Mouse (Mus musculus) adrenal gland, postnatal 10 days (tissue): ENCODE results near the gene Rbm43. TPM values are rescaled to one million over a fixed set of nuclear protein-coding genes. Genes with fewer than 3 reads are reported as not detected.

ENCODE experiments used
- DNase-seq: peaks from one replicate; pipeline ENCODE4 v3.0.0; 2021; ENCODE audit warnings: mixed read lengths
- long read RNA-seq, 2 experiments: library from polyadenylated mRNA; stranded (forward); transcript quantifications; one replicate each; pipeline ENCODE4 v2.0.0; 2021
- total RNA-seq, 2 experiments: library from RNA; stranded (reverse); gene quantifications; 2 replicates each; pipeline ENCODE4 v1.2.3; 2021

The Rbm43 gene
- 10 to 100 TPM; 14.7 to 18.1 TPM for total RNA-seq
- long read RNA-seq, experiment 1, transcript Rbm43-201 (5 exons, 2,057 nt), result major isoform, 19 of 25 reads
- long read RNA-seq, experiment 1, partial matches to known transcripts, result 0 of 25 reads
- long read RNA-seq, experiment 1, other reads (novel, unspliced or antisense), result 6 of 25 reads
- long read RNA-seq, experiment 2, transcript Rbm43-201 (5 exons, 2,057 nt), result major isoform, 5 of 11 reads
- long read RNA-seq, experiment 2, partial matches to known transcripts, result 1 of 11 reads
- long read RNA-seq, experiment 2, other reads (novel, unspliced or antisense), result 5 of 11 reads

DNA sequence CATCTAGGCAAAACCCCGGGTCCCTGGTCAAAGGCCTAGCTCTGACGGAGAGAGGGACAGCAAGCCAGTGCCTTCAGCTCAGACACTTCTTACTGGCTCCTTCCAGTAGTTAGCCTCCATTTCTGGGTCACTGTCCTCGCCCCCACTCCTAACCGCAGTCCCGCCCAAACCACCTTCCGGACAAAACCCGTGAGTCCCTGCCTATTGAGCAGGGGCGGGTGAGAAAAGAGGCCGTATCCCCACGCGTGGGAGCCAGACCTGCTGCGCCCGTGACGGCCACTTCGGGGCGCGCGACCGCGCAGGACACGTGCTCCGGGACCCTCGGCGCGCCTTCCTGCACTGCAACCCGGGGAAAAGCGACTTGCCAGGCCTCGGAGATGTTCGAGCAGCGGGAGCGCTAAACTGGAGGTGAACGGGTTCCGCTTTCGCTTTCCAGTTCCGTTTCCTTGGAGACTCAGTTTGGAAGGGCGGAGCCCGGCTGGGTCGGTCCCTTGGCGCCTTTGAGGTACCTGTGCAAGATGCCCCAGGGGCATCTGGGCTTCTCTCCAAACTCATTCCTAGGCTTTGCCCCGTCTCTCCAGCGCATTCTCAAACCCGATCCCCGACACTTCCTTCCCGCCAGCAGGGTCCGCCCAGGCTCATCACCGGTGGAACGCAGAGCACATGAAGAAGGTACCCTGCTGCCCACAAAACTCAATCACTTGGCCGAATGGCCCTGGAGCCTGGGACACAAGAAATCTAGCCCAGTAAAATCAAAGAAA lies at the start of gene Rbm43:
TSS of gene Rbm43 (minus strand) at position 590 of the 761 bp plus-strand sequence.
- DNase-seq, result peak; percentile 83

DNA sequence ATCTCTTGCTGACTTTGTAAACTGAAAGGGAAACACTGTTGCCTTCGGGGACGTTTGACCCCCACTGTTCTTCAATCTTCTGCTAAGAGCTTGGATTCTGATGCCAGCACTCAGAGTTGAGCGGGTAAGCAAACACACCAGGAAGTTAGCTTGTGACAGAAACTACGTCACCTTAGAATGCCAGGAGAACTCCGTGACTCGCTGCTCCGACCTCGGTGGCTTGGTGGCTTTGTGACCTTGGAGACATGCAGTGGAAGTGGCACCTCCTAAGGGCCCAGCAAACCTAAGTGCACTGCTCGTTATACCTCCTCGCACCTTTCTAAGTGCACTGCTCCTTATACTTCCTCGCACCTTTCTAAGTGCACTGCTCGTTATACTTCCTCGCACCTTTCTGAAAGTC lies 47.3 kb upstream of the Rbm43 start:
- no peak for DNase-seq

DNA sequence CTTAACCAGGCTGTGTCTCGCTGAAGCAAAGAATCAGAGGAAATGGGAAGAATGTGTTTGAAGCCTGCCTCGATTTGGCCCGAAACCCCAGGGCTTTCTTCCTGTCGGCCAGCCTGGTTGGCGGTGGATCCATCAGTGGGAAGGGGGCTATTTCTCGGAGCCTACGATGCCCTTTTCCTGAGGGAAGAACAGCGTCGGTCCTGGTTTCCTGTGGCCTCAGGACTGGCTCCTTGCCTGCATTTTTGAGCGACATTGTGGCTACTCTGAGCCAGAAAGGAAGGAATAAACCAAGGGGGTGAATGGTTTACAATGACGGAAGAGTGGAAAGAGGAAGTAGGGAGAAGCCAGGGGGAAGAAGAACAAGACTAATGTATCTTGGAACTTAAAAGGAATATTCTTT lies 46.7 kb upstream of the Rbm43 start:
- peak; percentile 27 for DNase-seq

DNA sequence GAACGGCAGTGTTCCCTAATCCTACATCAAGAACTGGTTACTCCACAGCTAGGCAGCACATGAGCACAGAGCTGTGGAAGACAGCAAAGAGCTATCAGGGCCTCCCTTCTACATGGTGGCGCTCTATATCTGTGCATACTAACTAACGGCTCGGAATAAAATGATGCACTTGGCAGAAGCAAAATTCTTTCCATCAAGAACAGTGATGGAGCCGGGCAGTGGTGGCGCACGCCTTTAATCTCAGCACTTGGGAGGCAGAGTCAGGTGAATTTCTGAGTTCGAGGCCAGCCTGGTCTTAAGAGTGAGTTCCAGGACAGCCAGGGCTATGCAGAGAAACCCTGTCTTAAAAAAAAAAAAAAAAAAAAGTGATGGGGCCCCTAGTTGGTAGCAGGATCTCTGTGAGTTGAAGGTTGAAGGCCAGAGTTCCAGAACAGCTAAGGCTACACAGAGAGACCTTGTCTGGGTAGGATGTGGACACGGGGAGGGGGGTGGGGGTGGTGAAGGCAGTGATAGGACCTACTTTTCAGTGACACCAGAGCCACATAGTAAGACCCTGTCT lies 38.5 kb upstream of the Rbm43 start, which contains the start of gene Nmi:
TSS of gene Nmi (minus strand) at position 85 of the 559 bp plus-strand sequence.
- peak; percentile 16 for DNase-seq

DNA sequence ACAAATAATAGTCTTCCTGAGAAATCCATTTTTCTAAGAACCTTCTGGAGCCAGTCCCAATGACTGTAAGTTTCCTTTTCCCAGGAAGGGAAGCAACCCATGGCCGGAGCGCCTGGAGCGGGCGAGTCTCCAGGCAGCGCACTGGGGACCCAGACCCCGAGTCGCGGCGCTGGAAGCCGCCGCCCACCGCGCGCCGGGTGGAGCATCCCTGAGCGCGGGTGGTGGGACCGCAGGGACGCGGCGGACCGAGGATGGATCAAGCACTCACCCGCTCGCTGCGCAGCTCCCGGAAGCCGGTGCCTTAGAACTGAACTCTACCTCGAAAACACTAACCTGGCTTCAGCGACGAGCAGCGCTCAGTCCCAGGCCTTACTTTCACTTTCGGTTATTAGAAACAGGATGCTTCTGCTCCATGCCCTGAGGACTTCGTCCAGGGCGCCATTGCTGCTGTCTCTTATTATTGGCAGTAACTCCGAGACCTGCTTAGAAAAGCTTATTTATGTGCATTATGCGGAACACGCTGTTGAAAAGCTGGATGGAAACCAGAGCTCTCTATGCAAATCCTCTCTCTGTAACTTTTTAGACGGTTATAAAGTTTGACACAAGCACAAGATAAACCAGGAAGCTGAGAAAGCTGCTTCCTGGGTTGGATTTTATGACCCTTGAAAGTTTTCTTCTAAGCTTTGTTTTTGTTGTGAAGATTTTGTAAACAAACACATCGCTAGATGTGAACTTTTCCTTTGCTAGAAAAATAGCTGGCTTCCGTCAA lies 37.9 kb upstream of the Rbm43 start:
- DNase-seq, result peak; percentile 66

DNA sequence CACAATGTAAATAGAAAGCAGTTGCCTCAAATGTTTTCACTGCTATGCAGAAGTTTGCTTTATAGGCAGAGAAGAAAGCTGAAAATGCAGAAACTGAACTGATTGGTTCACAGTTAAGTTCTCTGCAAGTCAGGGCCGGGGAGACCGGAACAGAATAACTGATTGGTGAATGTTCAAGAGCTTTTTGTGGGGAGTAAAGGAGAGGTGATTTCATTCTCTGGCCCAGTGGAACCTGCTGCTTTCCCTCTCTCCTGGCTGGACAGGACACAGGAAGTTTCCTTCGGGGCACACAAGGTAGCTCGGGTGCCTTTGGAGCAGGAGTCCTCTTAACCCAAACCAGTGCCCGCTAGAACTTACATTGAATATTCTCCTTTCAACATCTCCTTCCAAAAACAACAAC lies 37.2 kb upstream of the Rbm43 start:
- DNase-seq, result peak; percentile 54

DNA sequence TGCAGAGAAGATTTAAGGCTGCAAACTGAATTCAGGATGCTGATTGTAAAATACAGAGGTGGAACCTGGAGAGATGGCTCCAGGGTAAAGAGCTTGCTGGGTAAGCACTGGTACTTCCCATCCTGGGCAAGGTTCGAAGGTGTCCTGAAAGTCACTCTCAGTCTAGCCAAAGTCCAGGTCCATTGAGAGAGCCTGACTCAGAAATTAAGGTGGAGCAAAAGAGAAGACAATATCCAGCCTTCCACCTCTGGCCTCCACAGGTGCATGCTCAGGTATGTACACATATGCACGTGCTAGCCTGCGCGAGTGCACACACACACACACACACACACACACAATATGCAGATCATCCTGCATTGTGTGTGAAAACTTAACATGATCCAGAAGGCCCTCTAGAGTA lies 35.9 kb upstream of the Rbm43 start:
- no peak for DNase-seq

DNA sequence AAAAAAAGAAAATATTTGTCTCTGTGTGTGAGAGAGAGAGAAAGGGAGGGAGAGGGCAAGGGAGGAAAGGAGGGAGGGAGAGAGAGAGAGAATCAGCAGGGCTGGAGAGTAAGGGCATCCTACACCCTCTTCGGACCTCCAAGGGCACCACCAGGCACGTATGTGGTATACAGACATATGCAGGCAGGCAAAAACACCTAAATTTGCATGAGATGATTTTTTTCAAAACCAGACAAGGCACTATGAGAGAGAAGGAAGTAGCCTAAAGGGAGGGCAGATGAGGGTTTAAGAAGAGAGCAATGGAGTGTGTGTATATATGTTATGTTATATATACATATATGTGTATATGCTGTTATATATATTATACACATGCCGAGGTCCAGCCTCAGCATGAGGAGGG lies 32.3 kb upstream of the Rbm43 start:
- DNase-seq, result no peak

DNA sequence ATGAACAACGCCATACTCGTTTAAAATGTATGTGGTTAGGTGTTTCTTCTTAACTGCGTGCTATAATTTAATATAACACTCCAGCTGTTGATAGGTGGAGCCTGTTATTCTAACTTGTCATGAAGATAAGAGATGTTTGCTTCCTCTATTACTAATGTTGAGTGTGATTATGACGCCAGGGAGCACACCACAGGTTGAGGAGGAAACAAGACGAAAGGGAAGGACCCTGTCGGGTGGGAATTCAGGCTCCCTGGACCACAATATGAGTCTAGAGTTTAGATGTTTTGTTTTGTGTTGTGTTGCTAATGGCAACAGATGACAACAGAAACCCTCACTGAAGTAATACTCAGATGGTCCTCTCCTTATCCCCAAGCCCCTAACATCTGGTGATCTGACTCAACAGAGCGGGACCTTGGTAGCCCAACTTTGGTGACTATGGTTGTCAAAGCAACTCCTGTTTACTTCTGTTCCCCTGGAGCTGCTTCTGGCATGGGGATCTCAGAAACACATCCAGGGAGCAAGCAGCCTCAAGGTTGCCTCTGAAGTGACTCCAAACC lies 18.8 kb upstream of the Rbm43 start:
- no peak for DNase-seq

DNA sequence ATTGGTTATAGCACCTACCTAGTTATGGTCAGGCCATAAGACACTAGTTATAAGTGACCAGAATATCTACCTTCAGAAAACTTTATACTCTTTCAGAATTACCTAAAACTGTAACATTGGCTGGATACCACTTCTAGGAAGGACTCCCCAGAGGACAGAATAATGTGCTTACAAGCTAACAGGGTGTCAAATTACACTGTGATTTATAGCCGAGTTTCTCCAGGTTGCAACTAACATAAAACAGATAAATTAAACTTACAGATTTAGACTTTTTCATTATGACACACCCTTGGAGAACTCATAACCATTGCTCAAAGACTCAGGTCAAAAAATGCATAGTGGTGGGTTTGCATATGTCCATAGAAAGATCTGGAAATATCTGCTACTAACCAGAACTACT lies 15.9 kb upstream of the Rbm43 start:
- no peak for DNase-seq

DNA sequence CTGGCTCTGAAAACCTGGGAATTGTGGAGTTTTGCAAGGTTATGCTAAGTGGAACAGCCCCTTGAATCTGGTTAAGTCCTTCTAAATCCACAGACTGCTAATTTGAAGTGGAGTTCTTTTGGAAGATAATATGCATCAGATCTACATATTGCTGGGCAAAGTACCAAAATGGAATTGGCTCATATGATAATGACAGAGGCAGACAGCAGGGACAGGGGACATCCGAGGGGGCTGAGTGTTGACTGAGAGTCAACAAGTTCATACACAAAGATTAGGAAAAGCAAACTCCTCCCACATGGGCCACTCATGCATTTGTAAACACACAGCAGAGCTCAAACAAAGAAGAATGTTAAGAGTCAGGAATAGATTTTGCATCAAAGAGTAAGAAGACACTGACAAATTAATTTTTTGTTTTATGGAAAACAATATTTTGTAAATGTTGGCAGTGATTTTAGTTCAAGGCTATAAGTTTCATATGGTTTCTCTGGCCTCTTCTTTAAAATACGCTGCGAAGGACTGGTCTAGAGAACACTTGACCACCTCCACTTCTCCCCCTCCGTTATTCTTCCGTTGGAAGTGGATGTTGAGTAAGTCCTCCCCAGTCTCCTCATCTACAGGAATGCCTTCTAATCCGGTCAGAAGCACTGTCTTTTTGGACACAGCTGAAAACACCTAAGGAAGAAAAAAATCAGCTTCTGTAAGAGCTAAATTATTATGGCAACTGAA lies 13.3 kb upstream of the Rbm43 start:
- DNase-seq, result no peak

DNA sequence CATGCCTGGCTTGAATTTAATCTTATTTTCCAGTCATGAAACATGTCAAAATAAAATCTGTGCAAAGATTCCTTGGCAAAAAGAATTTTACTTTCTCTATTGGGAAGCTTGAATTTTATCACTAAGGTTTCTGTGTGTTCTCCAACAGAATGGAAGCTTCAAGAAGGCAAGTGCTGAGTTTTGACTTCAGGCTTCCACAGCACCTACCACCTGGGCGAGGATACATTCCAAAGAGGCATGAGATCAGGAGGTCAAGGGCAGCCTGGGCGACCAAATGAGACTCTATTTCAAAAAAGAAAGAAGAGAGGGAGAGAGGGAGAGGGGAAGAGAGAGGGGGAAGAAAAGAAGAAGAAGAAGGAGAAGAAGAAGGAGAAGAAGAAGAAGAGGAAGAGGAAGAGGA lies 10.8 kb upstream of the Rbm43 start:
- DNase-seq, result no peak

DNA sequence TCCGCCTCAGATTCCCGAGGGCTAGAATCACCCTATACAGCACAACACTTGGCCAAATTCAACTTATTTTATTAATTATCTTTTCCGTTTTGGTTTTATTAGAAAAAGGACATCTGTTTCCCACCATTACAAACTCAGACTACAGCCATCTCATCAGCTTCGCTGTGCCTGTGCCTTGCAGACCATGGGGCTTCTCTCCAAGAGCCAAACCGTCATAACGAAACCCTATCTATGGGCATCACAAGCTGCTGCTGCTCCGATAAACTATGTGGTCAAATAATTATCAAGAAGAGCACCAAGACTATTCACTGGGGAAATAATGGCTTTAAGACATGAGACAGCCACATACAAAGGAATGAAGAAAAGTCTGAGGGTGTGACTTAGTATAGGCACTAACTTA lies 6.9 kb upstream of the Rbm43 start:
- no peak for DNase-seq

DNA sequence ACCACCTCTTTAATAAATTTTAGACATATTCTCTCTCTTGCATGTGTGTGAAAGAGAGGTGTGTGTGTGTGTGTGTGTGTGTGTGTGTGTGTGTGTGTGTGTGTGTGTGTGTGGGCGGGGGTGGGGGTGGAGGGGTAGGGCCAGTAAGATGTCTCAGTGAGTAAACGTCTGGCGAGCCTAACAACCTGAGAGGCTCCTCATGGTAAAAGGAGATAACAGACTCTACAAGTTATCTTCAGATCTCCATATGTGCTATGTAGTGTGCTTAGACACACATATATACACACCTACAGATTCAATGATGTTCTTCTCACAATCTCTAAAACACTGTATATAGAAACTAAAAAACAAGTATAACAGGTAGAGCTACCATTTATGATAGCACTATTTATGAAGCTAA lies 3.8 kb upstream of the Rbm43 start:
- DNase-seq, result no peak

DNA sequence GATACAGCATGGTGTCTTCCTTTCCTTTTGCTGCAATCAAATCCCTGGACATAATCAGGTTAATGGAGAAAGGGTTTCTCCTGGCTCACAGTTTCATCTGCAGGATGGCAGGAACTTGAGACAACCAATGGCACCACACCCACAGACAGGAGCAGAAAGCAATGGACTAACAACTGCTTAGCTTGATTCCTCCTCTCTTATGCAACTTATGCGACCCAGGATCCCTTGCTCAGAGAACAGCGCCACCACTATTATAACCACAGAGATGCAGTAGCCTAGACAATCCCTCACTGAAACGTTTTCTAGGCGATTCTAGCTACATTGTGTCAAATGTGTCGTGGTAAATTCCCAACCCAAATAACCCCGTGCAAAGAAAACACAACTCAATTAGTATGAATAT lies 2.0 kb upstream of the Rbm43 start:
- no peak for DNase-seq

DNA sequence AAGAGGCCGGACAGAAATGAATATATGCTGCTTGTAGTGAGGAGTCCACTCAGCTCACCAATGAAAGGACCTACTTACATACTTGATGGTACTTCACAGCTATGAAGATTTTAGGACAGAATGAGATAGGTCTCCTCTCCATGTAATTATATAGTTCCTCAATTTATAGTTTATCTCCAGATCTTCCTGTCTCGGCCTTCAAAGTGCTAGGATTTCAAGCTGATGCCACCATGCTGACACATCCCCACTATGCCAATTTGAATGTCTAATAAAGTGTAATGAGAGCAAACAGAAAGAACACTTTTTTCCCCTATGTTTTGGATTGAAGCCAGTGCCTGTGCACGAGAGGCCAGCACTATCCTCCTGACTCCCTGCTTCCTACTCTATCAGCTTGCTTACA lies 1.6 kb upstream of the Rbm43 start:
- no peak for DNase-seq

DNA sequence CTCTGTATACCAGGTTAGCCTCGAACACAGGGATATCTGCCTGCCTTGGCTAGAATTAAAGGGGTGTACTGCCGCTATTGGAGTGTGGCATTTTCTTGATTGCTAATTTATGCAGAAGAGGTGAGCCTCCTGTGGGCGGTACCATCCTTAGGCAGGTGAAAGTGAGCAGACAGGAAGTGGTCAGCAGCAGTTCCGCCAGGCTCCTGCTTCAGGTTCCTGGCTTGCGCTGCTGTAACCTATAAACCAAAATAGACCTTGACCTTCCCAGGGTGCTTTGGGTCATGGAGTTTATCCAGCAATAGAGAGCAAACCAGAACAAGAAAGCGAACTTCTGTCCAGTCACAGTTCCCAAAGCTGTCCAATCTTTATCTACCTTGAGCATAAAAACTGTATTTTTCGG lies 958 bp upstream of the Rbm43 start:
- no peak for DNase-seq

DNA sequence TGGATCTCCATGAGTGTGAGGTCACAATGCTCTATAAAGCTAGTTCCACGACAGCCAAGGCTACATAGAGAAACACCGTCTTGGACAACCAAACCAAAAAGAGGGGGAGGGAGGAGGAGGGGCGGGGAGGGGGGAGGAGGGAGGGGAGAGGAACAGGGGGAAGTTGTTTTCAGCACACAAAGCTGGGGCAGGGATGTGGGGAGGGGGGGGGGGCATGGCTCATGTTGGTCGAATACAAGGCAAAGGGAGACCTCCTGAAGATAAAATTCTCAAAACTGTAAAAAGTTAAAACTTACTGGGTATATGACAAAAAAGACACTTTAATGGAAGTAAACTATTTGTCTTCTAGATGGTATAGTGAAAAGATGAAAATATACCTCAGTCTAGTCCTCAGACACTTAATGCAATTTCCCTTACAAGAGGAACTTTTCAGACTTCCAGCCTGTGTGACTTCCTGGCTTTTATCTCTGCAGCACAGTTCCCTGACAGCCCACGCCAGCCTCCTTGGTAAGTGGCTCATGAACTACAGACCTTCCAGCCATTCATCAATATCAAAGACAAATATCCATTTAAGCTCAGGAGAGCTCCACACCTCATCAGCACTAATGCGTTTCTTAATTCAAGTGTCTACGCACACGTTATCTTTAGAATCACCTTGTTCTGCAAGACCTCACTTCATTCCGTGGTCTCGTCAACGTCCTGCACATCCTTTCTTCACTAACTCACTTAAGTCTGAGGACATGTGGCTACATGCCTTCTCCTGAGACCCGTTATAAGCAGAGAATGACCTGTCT lies 1.4 kb downstream of the Rbm43 start:
- peak; percentile 14 for DNase-seq

DNA sequence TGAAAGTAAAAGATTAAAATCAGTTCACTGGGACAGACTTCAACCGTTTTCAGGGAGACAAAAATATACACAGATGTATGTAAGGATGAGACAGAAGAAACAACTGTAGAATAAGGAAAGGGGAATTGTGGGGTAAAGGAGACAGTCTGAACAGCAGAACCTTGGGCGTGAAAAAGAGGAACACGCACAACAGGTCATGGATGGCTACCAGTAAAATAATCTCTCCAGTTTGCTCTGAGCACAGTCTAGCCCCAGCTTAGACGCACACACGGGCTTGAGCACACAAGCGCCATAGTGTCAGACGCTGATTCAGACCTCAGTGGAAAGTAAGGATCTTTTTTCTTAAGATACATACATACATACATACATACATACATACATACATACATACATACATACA lies 3.7 kb downstream of the Rbm43 start:
- no peak for DNase-seq

DNA sequence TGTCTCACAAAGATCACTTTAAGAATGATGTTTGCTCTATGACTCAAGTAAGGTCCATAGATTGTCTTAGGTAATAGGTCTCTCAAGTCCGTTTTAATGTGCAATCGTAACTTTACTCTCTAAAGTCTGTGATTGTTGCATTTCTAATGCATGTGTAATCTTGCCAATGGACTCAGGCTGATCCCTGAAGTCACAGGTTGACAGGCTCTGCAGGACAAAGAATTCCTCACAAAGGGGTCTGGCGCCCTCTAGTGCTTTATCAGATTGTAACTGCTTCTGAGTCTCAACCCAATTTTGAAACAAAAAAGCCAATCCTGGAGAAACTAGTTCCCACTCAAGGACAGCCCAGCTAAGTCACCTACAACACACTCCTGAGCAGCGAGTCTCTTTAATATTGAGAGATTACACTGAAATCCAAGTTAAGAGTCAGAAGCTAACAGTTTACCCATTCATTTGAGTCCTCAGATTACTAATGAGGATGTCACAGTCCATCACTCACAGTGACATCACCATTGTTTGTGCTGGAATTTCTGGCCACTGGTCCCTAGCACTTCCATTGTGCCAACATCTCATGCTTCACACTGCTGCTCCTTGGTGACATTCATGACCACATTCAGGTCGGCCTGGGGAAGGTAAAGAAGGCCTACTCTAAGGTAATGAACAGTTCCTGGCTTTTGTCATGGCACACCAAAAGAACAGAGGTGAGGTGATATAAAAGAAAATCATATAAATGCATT lies 19.9 kb downstream of the Rbm43 start:
- peak; percentile 84 for DNase-seq
